Mouse (Mus musculus) liver, adult 2 months (tissue): Measurements from ENCODE around the gene Polr2j.

Experiments
- CTCF ChIP-seq: fragments of 200-500 bp; IDR thresholded peaks from 2 replicates; pipeline ENCODE4 v1.5.1; 2011; ENCODE audit warnings: low read depth, low read length, control low read depth
- POLR2A ChIP-seq: fragments of 200-500 bp; IDR thresholded peaks from 2 replicates; pipeline ENCODE4 v1.6.1; 2011; ENCODE audit warnings: low read length, control low read depth; ENCODE audit not compliant: insufficient read depth; ENCODE audit errors: extremely low read depth

- no peak for TF ChIP-seq CTCF
- no peak for TF ChIP-seq POLR2A
Observed at GRCm38 (mm10) chr5:136122165-136122564, 5.7 kb downstream of the Polr2j start.
